8 mouse cellular contexts compared by ENCODE assay signal in the genomic region with DNA sequence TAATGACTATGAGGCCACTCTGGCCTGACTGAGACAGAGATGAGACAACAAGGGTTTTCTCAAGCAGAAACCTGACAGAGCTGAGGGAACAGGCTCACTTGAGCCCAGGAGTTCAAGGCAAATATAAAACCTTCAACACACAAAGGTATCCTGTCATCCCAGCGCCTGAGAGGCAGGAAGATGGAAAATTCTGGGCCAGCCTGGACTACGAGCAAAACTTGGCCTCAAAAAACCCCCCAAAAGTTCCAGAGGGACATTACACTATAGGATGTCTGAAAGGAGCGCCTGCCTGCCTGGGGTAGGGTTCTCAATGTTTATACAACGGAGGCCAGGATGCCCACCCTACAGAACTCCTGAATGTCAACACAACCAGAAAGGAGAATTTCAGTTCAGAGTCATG. TPM values are rescaled to one million over a fixed set of nuclear protein-coding genes. Genes with fewer than 3 reads are reported as not detected.
A peak's percentile ranks its signal among the peaks of the same experiment; 100 is the strongest.
DNase-seq lines count a peak whose midpoint lies in the region; ATAC-seq and TF ChIP-seq lines count a peak whose summit lies in the region.

No protein-coding gene starts in this region.

- peaks cover 49% of the 10 kb centered on the region for H3K79me2 ChIP-seq in liver, adult 2 months (ENCODE audit: control insufficient read depth, insufficient read depth, low read length)

- no peak for DNase-seq in liver, adult 2 months (ENCODE audit: extremely low read depth, low read depth, low spot score)
- DNase-seq in liver, result no peak
- no peak for DNase-seq in retina, postnatal 1 day
- DNase-seq in urinary bladder, adult 2 months (ENCODE audit: low spot score), result no peak

- H3K27me3 ChIP-seq in liver, adult 2 months (ENCODE audit: control insufficient read depth, insufficient read depth, low read length), result no peaks in the 10 kb centered on the region
- no peaks in the 10 kb centered on the region for H3K27me3 ChIP-seq in intestine, embryonic 16.5 days (replicated peaks; ENCODE audit: control insufficient read depth, insufficient read depth, low read length)
- H3K27me3 ChIP-seq in neural tube, embryonic 13.5 days, result no peaks in the 10 kb centered on the region

- peaks cover 29% of the 10 kb centered on the region for H3K4me1 ChIP-seq in liver, adult 2 months (ENCODE audit: control insufficient read depth, insufficient read depth, low read length)
- H3K4me1 ChIP-seq in embryonic fibroblast, embryonic 13.5 days (ENCODE audit: control insufficient read depth, insufficient read depth, low read length), result peaks cover 23% of the 10 kb centered on the region
- H3K4me1 ChIP-seq in intestine, embryonic 16.5 days (ENCODE audit: control insufficient read depth, insufficient read depth, low read length), result peaks cover 36% of the 10 kb centered on the region
- peaks cover 56% of the 10 kb centered on the region for H3K4me1 ChIP-seq in neural tube, embryonic 13.5 days (replicated peaks)

- no peaks in the 10 kb centered on the region for H3K9me3 ChIP-seq in intestine, embryonic 16.5 days (ENCODE audit: control insufficient read depth, low read length)
- H3K9me3 ChIP-seq in neural tube, embryonic 13.5 days, result no peaks in the 10 kb centered on the region

- H3K27ac ChIP-seq in liver, adult 2 months (replicated peaks; ENCODE audit: insufficient read depth, low read depth, low read length), result peak overlapping the region; percentile 30
- H3K27ac ChIP-seq in embryonic fibroblast, embryonic 13.5 days (ENCODE audit: insufficient read depth, low read length), result peak overlapping the region; percentile 80
- no peak overlapping the region for H3K27ac ChIP-seq in intestine, embryonic 16.5 days (ENCODE audit: low read length)
- H3K27ac ChIP-seq in neural tube, embryonic 13.5 days (replicated peaks), result no peak overlapping the region

- H3K4me2 ChIP-seq in intestine, embryonic 16.5 days (ENCODE audit: low read depth, low read length), result peak overlapping the region; percentile 70
- H3K4me2 ChIP-seq in neural tube, embryonic 13.5 days, result peak overlapping the region; percentile 67

- TF ChIP-seq CTCF in liver, adult 2 months (IDR thresholded peaks at IDR 0.05; ENCODE audit: low read depth, low read length), result no peak
- TF ChIP-seq CTCF in embryonic fibroblast, embryonic 13.5 days (IDR thresholded peaks at IDR 0.05; ENCODE audit: borderline replicate concordance, insufficient read depth, low read length), result no peak

- TF ChIP-seq POLR2A in liver, adult 2 months (IDR thresholded peaks at IDR 0.05; ENCODE audit: extremely low read depth, insufficient read depth, low read length), result no peak
- no peak for TF ChIP-seq POLR2A in embryonic fibroblast, embryonic 13.5 days (IDR thresholded peaks at IDR 0.05; ENCODE audit: low read depth, low read length)

- 41% methylated on average over 4 of the region's 4 CpGs for WGBS in liver, adult 2 months
- WGBS in intestine, embryonic 16.5 days, result 51% methylated on average over 4 of the region's 4 CpGs
- 85% methylated on average over 4 of the region's 4 CpGs for WGBS in neural tube, embryonic 13.5 days

- H3K36me3 ChIP-seq in liver, adult 2 months (ENCODE audit: control insufficient read depth, insufficient read depth, low read length), result no peaks in the 10 kb centered on the region
- peaks cover 4% of the 10 kb centered on the region; the same call in 1 of the 2 replicates for H3K36me3 ChIP-seq in intestine, embryonic 16.5 days (ENCODE audit: control insufficient read depth, insufficient read depth, low read length)
- peaks cover 28% of the 10 kb centered on the region for H3K36me3 ChIP-seq in neural tube, embryonic 13.5 days

- no peak overlapping the region; the same call in 1 of the 2 replicates for H3K4me3 ChIP-seq in liver, adult 2 months (ENCODE audit: insufficient read depth, low read depth, low read length)
- peak overlapping the region; percentile 92 for H3K4me3 ChIP-seq in embryonic fibroblast, embryonic 13.5 days (ENCODE audit: insufficient read depth, low read length)
- H3K4me3 ChIP-seq in intestine, embryonic 16.5 days (ENCODE audit: low read length), result peak overlapping the region; percentile 94
- peak overlapping the region; percentile 89 for H3K4me3 ChIP-seq in neural tube, embryonic 13.5 days

- peak overlapping the region; percentile 14; the same call in 1 of the 2 replicates for H3K9ac ChIP-seq in liver, adult 2 months (ENCODE audit: low read depth, low read length)
- peak overlapping the region; percentile 96 for H3K9ac ChIP-seq in intestine, embryonic 16.5 days (ENCODE audit: low read depth, low read length)
- peak overlapping the region; percentile 91 for H3K9ac ChIP-seq in neural tube, embryonic 13.5 days

- no peak for ATAC-seq in intestine, embryonic 16.5 days
- no peak for ATAC-seq in neural tube, embryonic 13.5 days (ENCODE audit: low read depth)
- no peak for ATAC-seq in megakaryocyte progenitor cell, adult 5-6 weeks (replicated peaks; ENCODE audit: poor library complexity)

RNA-seq across cellular contexts. Expression of a gene that starts 1.2 kb away (rescaled TPM):
- 8.8 and 10.5 TPM in 2 replicates for total RNA-seq in liver, adult 2 months (2014; rRNA removed)
- polyA plus RNA-seq in liver, adult 2 months (2012; rRNA removed), result 33.5 and 40.0 TPM in 2 replicates
- polyA plus RNA-seq in embryonic fibroblast, embryonic 13.5 days (2011; ENCODE audit: insufficient read length, low read depth, missing spikeins), result 89.5 and 105 TPM in 2 replicates
- polyA plus RNA-seq in intestine, embryonic 16.5 days (2015; fragmentation: Nextera tagmentation; extraction: Ambion mirVana), result 120 and 131 TPM in 2 replicates
- 112 and 114 TPM in 2 replicates for polyA plus RNA-seq in neural tube, embryonic 13.5 days (2015; fragmentation: Nextera tagmentation; extraction: Ambion mirVana)
- 19.1 TPM in 2 replicates for total RNA-seq in megakaryocyte progenitor cell, adult 5-6 weeks (2015)
- total RNA-seq in megakaryocyte progenitor cell, adult 5-6 weeks (2017), result 22.1 and 25.0 TPM in 2 replicates
- 55.5 and 78.1 TPM in 2 replicates for polyA plus RNA-seq in urinary bladder, adult 2 months (2012; rRNA removed)

RNA-seq across cellular contexts. Expression of a gene that starts 5.0 kb away (rescaled TPM):
- 0.37 and 0.81 TPM in 2 replicates for total RNA-seq in liver, adult 2 months (2014; rRNA removed)
- 0.26 and 0.31 TPM in 2 replicates for polyA plus RNA-seq in liver, adult 2 months (2012; rRNA removed)
- polyA plus RNA-seq in embryonic fibroblast, embryonic 13.5 days (2011; ENCODE audit: insufficient read length, low read depth, missing spikeins), result 13.3 and 13.9 TPM in 2 replicates
- 15.6 and 16.7 TPM in 2 replicates for polyA plus RNA-seq in intestine, embryonic 16.5 days (2015; fragmentation: Nextera tagmentation; extraction: Ambion mirVana)
- polyA plus RNA-seq in neural tube, embryonic 13.5 days (2015; fragmentation: Nextera tagmentation; extraction: Ambion mirVana), result 6.3 and 8.0 TPM in 2 replicates
- total RNA-seq in megakaryocyte progenitor cell, adult 5-6 weeks (2015), result 15.5 and 16.7 TPM in 2 replicates
- total RNA-seq in megakaryocyte progenitor cell, adult 5-6 weeks (2017), result 32.3 and 33.9 TPM in 2 replicates
- 2.1 and 2.2 TPM in 2 replicates for polyA plus RNA-seq in urinary bladder, adult 2 months (2012; rRNA removed)

RNA-seq across cellular contexts. Expression of a gene that starts 29.7 kb away (rescaled TPM):
- total RNA-seq in liver, adult 2 months (2014; rRNA removed), result 86.2 and 93.2 TPM in 2 replicates
- polyA plus RNA-seq in liver, adult 2 months (2012; rRNA removed), result 142 and 175 TPM in 2 replicates
- 45.3 and 51.1 TPM in 2 replicates for polyA plus RNA-seq in embryonic fibroblast, embryonic 13.5 days (2011; ENCODE audit: insufficient read length, low read depth, missing spikeins)
- 77.5 and 80.8 TPM in 2 replicates for polyA plus RNA-seq in intestine, embryonic 16.5 days (2015; fragmentation: Nextera tagmentation; extraction: Ambion mirVana)
- 156 and 174 TPM in 2 replicates for polyA plus RNA-seq in neural tube, embryonic 13.5 days (2015; fragmentation: Nextera tagmentation; extraction: Ambion mirVana)
- total RNA-seq in megakaryocyte progenitor cell, adult 5-6 weeks (2015), result 9.2 and 17.4 TPM in 2 replicates
- 76.6 and 92.5 TPM in 2 replicates for total RNA-seq in megakaryocyte progenitor cell, adult 5-6 weeks (2017)
- polyA plus RNA-seq in urinary bladder, adult 2 months (2012; rRNA removed), result 50.4 and 51.1 TPM in 2 replicates

RNA-seq across cellular contexts. Expression of a gene that starts 29.8 kb away (rescaled TPM):
- total RNA-seq in liver, adult 2 months (2014; rRNA removed), result 30.9 and 35.3 TPM in 2 replicates
- polyA plus RNA-seq in liver, adult 2 months (2012; rRNA removed), result 38.8 and 44.8 TPM in 2 replicates
- 0.35 and 0.58 TPM in 2 replicates for polyA plus RNA-seq in embryonic fibroblast, embryonic 13.5 days (2011; ENCODE audit: insufficient read length, low read depth, missing spikeins)
- polyA plus RNA-seq in intestine, embryonic 16.5 days (2015; fragmentation: Nextera tagmentation; extraction: Ambion mirVana), result 65.6 and 79.6 TPM in 2 replicates
- 6.4 and 7.4 TPM in 2 replicates for polyA plus RNA-seq in neural tube, embryonic 13.5 days (2015; fragmentation: Nextera tagmentation; extraction: Ambion mirVana)
- total RNA-seq in megakaryocyte progenitor cell, adult 5-6 weeks (2015), result 0.32 TPM in 1 of 2 replicates, not detected in the other
- total RNA-seq in megakaryocyte progenitor cell, adult 5-6 weeks (2017), result not detected in 2 replicates
- 29.6 and 38.6 TPM in 2 replicates for polyA plus RNA-seq in urinary bladder, adult 2 months (2012; rRNA removed)

RNA-seq across cellular contexts. Expression of a gene that starts 39.6 kb away (rescaled TPM):
- total RNA-seq in liver, adult 2 months (2014; rRNA removed), result 34.9 and 42.9 TPM in 2 replicates
- 55.8 and 56.0 TPM in 2 replicates for polyA plus RNA-seq in liver, adult 2 months (2012; rRNA removed)
- 35.2 and 36.6 TPM in 2 replicates for polyA plus RNA-seq in embryonic fibroblast, embryonic 13.5 days (2011; ENCODE audit: insufficient read length, low read depth, missing spikeins)
- polyA plus RNA-seq in intestine, embryonic 16.5 days (2015; fragmentation: Nextera tagmentation; extraction: Ambion mirVana), result 31.6 and 34.3 TPM in 2 replicates
- 79.6 and 91.4 TPM in 2 replicates for polyA plus RNA-seq in neural tube, embryonic 13.5 days (2015; fragmentation: Nextera tagmentation; extraction: Ambion mirVana)
- total RNA-seq in megakaryocyte progenitor cell, adult 5-6 weeks (2015), result 13.6 and 13.7 TPM in 2 replicates
- 17.4 and 19.9 TPM in 2 replicates for total RNA-seq in megakaryocyte progenitor cell, adult 5-6 weeks (2017)
- 62.3 and 62.7 TPM in 2 replicates for polyA plus RNA-seq in urinary bladder, adult 2 months (2012; rRNA removed)

Comparison
In these comparisons a context has a peak if more than half of its experiments do, and no peak if none do; other contexts are left out.
1. H3K27ac ChIP-seq: peak in liver, adult 2 months (single experiment) and embryonic fibroblast, embryonic 13.5 days (single experiment); none in intestine, embryonic 16.5 days (single experiment) and neural tube, embryonic 13.5 days (single experiment).
2. H3K9ac ChIP-seq: peak in every context shown above with its lines; median percentile 96 in intestine, embryonic 16.5 days; 91 in neural tube, embryonic 13.5 days; 14 in liver, adult 2 months.